Mouse (Mus musculus) right cerebral cortex, postnatal 36 days (tissue): Measurements from ENCODE around the gene Pip4k2c.

ENCODE experiments used
- DNase-seq, 2 experiments: peaks; one replicate each; pipeline ENCODE4 v3.0.0; 2022; ENCODE audit warnings: low spot score in 2 of 2, mixed read lengths in 1 of 2

Pip4k2c gene

DNA sequence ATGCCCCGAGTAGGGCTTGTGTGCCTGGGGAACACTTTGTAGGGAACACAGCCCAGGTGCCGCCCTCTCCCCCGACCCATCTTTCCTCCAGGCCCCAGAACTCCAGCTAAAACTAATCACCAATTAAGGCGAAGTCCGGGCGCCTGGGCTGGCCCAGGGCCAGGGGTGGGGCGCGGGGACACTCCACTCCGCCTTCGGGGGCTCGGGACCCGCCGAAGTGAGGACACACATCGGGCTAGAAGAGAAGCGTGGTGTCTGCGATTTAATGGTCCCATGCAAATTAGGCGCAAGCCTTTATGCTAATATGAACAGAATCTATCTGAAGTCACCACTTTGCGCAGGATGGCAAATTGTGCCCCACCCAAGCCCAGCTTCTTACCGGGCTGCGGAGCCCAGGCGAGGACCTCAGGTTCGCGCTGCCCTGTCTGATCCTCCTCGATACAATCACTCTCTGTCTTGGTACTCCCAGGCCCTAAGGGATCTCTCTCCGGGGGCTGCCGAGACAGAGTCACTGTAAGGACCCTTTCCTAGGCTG is 22.2 kb downstream of the Pip4k2c start:
- DNase-seq: no peak

DNA sequence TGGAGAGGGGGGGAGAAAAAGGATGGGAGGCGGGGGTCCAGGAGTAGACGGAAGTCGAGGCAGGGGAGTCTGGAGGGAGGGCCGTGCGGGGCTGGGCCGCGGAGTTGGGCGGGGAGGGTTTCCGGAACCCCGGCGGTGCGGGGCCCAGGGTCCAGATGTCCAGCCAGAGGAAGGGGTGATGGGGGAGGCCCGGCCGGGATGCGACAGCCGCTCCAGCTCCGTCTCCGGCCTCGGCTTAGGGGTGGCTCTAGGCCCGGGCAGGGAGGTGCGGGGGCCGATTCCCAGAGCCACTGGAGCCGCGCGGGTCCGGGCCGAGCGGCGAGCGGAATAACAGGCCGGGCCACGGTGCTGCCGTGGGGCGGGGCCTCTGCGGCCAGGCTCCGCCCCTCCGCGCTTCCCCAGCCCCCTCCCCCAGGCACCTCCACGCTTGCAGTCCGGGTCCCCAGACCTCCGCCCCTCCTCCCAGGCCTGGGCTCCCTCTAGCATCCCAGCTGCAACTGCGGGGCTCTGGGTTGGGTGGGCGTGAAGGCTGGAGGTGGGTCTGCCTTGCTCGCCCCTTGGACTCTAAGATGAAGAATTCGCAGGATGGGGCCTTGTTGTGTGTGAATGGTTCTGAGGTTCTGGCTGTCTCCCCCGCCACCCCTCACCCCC is 22.8 kb downstream of the Pip4k2c start:
- DNase-seq: peak in 1 of 2 experiments; percentile 43

DNA sequence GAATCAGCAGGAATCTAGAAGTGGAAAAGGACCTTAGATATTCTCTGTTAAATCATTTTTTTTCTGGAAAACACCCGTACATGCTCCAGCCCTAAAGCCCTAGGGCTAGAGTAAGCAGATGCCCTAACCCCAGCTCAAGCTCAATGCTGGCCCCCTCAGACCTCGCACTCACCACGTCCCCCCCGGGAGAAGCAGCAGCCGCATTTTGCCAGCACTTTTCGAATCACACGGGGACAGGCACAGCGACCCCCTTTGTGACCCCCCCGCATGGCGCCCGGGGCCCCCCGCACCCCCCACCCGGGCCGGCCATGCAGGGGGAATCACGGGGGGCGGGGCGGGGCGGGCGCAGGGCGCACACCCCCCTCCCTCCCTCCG is 23.3 kb downstream of the Pip4k2c start:
- no peak for DNase-seq

DNA sequence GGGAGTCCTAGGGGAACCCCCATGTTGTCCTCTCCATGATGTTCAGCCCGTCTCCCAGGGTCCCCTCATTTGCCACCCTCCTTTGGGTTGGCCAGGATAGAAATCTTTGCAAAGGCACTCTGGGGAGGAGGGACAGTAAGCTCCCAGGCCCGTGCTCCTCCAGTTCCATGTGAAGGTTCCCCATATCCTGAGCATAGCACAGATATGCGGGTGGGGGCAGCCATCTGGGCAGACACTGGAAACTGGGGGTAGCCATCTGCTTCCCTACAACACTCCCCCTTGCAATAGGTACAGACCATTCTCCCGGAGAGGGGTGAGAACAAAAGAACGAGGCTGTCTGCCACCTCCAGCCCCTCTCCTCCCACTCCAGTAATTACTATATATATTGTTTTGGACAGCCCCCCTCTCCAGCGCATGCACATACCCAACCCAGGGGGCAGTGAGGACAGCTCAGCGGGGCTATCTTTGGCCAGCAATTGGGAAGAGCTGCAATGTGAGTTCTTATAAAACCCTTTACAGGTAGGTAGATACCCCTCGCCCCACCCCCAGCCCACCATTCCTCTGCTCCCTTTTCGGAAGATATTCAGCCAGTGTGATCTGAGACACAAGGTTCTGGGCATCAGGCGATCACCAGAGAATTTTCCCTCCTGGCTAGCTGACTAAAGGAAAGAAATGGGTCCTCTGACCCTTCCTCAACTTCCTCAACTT is 23.9 kb downstream of the Pip4k2c start:
- peak; percentile 79 to 83 for DNase-seq

DNA sequence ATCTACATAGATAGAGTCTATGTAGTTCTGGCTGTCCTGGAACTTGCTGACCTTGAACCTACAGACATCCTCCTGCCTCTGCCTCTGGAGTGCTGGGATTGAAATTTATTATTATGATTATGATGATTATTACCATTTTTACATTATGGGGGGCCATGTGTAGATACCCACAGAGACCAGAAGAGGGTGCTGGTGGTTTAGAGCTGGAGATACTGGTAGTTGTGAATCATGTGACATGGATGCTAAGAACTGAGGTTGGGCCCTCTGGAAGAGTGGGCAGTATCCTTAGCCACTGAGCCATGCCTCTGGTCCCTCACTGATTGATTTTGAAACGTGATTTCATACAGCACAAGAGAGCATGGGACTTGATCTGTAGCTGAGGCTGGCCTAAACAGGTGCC is 24.9 kb downstream of the Pip4k2c start:
- no peak for DNase-seq

DNA sequence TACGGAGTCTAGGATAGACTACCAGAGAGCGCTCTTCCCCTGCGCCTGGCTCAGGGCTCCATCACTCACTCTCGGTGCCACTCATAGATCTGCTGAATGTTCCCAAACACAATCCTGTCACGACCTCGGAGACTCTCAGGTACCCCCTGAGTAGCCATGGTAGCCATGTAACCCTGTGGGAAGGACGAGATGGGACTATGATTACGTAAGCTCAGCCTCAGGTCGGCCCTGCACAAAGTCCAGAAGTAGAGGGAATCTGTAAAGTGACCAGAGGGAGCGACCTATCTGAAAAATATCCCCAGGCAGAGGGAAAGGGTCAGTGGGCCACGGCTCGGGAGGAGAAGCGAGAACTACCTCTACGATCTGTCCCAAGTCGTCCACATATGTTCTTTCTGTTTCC is 25.9 kb downstream of the Pip4k2c start:
- DNase-seq: no peak

DNA sequence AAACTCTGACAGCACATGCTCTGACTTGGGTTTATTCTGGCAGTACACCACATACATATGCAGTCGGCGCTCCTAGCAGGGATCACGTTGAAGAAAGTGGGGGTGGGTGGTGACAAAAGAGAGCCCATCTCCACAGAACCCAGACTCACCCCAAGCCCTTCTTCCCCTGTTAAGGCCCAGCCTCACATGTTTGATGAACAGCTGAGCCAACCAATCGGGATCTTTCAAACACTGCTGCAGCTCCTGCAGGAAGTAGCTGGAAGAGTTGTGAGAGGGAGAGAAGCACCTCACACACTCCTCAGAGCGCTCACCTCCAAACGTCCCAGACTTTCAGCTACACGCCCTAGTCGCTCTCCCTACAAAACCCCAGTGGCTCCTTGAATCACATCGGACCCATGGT is 26.3 kb downstream of the Pip4k2c start:
- DNase-seq: no peak

DNA sequence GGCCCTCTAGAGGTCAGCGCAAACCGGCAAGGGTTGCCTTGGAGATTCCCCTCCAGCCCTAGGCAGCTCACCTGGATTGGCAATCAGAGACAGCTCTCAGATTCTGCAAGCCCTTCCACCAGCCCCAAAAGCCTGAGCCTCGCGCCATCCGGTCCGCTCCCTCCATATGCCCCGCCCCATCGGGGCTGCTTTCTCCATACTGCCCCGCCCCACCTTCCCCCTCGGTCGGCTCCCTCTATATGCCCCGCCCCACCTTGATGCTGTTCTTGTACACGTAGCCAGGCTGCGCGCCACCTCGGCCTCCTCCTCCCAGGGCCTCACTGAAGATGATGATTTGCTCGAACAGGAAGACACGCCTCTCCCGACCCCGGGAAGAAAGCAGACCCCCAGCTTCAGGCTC is 27.6 kb downstream of the Pip4k2c start:
- no peak for DNase-seq

DNA sequence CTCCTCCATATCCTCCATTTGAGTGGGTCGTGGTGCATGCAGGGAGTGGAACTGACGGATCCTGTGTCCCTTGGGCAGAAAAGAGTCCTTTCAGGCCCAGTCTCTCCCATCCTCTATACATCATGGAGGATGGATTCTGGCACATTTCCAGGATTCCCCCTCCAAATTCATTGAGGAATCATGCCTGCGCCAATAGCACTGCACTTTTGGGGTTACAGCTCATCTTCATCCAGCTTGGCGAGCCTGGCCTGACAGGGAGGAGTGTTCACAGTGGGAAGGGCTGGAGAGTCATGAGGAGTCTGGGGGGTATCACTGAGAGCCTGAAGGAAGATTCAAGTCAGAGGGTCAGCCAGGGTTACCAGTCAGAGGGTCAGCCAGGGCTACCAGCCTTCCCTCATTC is 28.8 kb downstream of the Pip4k2c start:
- DNase-seq: no peak

DNA sequence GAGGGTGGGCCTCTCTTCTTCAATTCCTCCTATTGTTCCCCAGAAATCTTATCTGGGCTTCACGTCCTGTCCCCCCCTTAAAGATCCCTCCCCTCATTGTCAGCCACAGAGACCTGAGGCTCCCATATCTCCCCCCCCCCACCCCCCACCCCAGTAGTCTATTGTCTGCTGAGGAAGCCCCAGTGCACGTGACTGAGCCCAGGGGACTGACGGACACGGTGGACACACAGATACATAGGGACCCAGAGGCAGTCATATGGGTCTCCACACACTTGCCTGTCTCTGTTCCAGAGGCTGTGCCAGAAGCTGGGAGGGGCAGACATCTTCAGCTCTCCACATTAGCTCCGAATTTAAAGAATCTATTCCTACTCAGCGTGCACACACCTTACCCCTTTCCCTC is 29.8 kb downstream of the Pip4k2c start:
- DNase-seq: no peak

DNA sequence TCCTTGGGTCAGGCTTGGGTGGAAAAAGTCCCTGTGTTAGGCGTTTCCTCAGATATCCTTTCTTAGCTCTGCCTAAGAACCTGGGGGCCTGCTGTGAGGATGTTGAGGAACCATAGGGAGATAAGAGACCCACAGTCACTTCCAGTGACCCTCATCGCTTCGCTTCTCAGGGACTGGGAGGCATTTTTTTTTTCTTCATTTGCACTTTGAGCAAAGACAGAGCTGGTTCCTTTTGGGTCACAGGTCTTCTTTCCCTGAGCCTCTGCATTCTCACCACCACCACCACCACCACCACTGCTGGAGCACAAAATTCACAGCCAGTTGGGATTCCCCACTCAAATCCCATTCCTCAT is 30.7 kb downstream of the Pip4k2c start:
- DNase-seq: no peak

DNA sequence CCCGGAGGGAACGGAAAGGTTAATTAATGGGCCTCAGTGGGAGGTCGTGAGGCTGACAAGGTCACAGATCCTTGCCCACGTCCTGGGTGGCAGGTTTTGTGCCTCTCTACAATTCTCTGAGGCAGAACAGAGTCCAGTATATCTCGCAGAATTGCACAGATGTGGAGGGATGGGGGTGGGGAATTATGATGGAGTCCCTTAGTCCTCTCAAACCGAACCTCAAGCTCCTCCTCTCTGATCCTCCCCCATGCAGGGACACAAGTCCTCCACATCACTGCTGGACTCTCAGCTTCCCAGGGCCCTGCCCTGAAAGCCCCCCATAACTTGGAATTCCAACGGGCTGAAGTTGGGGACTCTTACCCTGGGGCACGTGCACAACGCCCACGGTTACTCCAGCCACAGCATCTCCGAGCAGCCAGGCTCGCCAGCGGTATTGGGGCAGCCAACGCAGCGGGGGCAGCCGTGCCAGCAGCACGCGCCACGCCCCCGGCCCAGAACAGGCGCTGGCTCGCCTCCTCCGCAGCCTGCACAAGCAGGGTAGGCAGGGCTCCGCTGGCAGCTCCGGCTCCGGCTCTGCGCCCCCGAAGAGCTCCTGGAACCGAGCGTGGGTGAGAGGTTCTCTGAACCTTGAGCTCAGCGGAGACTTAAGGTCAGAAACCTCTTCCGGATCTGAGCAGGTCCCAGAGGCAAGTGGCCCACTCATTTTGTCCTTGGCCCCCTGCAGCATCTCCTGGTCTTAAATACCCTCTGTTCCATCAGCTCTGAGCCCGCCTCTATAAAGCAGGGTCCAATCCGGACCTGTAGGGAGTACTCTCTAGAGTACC is 31.3 kb downstream of the Pip4k2c start, which contains the start of gene Slc26a10:
Slc26a10 (minus strand) TSS at position 775 of the 824 bp plus-strand sequence.
- peak in 1 of 2 experiments; percentile 68 for DNase-seq

DNA sequence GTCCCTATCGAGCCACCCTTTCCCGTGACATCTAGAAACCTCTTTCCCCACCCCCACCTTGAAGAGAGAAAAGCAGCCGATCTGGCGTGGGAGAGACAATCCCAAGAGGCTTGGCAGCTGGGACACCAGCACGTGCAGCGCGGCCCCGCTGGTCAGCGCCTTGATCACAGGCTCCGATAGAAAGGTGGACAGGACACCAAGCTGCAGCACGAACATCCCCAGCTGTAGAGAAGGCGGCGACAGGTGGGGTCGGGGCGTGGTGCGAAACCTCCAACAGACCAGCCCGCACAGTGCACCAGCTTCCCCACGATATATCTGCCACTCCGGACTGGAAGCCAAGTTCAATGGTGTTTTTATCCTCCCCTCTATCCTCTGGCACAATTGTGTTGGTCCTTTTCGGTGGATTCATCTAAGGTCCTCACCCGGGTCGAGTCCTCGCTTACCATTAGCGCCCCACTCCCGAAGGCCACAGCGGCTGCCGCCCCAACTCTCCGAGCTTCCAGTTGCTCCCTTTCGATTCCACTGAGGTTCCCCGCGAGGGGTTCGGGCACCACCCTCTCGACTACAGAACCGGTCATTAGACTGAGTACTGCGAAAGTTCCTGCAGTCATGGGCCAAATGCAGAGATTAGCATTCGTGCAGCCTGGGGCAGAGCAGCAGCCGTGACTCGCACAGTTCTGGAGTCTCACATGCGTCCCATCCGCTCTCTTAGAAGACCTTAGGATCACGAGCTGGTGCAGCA is 32.9 kb downstream of the Pip4k2c start:
- no peak for DNase-seq

DNA sequence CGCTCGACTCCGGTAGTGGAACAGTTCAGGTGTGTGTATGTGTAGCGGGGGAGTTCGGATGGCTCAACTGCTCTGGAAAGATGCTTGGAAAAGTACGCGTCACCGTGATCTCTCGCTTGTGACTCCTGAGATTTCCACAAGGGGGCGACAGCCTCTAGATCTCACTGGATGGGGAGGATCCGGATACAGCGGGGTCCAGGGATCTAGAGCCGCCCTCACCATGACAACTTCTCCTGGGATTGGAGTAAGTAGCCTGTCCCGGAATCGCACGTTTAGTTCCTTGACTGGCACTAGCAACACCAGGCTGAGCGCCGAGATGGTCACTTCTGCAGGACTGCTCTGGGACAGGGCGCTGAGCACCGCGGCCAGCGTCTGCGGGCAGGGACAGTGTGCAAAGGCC is 33.7 kb downstream of the Pip4k2c start:
- DNase-seq: peak in 1 of 2 experiments; percentile 59

DNA sequence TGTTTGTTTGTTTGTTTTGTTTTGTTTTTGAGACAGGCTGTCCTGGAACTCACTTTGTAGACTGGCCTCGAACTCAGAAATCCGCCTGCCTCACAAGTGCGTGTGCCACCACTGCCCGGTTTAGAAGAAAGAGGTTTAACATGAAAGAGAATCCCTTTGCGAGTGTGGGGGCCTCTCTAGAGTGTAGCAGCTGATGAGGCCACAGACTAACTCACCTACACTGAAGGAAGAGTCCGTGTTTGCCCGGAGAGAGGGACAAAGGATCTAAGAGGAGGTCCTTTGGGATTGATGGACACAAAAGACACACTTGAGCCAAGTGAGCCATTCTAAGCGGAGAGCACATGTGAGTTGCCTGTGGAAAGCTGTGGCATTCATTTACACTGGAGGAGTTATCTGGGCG is 34.1 kb downstream of the Pip4k2c start:
- DNase-seq: no peak

DNA sequence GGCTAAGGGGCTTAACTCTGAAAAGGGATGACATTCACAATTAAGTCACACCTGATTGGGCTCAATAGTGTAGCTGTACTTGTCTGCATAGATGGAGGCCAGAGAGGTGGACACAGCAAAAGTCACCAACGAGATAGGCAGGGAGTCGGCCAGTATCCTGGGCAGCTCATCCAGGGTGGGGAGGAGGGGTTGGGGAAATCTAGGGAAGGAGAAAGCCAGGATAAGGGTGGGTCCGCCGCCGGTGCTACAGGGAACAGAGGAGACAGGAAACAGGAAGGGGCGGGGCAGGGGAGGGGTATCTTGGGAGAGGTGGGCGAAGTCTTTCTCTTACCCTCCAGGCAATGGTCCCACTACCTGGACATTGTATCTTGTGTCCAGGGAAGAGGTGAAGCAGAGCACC is 34.6 kb downstream of the Pip4k2c start:
- no peak for DNase-seq

DNA sequence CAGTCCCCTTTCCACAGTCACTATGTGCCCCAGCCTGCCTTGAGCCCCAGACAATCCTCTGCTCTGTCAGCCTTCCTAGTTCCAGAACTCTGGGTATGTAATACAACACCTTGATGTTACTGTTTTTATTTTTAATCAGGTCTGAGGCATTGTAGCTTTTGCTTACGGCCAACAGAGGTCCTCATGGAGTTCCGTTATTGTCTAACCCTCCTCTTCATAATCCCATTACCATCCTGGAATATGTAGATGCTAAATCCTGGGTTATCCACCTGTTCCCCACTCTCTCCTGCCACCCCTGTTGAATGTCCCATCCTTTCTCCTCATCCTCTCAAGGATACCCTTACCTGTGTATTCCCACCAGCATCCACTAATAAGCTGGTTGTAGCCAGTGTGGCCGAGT is 35.2 kb downstream of the Pip4k2c start:
- no peak for DNase-seq

DNA sequence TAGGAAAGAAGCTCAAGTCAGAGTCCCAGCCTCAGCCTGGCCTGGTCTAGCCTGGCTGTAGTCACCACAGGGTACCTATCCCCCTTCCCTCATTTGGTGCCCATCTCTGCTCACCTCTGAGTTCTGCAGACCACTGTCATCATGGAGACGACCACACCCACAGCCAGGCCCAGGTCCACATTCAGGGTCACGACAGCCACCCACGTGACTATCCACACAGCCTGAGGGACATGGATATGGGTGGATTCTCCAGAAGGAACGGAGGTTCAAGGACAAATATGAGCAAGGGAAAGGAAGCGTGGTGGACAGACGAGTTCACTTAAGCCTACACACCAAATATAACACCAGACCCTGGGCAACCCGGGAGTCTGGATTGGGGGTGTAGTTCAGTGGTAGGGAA is 37.2 kb downstream of the Pip4k2c start:
- no peak for DNase-seq

DNA sequence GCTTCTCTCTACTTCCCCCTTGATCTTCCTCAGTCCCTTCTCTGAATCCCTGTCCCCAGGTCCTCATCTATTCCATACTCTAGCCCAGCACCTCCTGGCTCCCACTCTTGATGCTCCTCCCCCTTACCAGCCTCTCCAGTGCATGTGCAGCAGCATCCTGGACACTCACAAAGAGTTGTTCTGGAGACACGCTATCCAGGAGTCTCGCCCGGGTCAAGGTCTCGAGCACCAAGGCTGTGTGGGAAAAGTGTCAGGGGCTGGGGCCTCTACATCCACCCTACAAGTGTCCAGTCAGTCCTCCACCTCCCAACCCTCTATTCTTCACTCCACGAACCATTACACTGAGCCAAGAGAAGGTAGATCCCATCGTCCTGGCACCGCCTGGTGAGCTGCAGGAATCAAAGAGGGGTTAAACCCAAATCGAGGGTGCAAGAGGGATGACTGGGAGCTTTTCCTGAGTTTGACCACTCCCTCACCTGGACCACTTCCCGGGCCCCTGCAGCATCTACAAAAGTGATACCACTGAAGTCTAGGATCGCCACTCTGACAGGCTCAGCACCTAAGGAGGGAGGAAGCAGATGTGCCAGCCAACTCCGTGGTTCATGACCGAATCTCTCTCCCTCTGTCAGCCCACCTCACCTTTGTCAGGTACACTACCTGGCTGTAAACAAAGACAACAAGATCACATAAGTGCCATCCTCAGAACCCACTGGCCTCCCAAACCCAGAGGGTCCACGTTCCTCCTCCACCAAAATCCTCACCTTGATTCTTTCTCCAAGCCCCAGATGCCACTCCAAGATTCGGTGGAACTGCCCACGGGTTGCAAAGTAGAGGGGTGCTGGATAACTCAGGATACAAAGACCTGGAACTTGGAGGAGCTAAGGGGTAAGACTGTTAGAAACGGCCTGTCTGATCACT is 38.0 kb downstream of the Pip4k2c start:
- no peak for DNase-seq

DNA sequence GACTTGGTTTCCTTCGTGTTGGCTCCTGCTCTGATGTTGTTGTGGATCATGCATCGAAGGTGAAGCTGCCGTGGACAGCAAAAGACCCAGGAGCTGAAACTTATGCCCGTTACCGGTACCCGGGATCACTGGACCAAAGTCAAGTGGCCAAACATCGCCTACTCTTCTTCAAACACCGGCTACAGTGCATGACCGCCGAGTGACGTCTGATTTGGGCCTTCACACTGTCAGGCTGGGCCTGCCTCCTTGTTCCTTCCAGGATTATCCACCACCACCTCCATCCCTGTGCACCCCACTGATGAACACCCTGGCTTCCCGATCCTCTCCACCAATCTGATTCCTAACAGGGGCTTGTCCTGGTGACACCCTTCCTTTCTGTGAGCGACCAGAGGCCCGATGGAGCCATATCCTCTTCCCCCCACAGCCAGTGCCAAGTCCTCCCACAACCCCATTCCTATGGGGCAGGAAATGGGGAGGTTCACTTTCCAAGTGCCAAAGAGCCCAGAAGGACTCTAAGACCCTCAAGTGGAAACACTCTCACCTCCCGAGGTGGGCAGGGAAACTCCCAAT is 39.7 kb downstream of the Pip4k2c start:
- DNase-seq: no peak
